Mouse (Mus musculus): ENCODE data around the gene Col11a2.

- TF ChIP-seq POLR2A (IDR thresholded peaks at IDR 0.05; ENCODE audit: borderline replicate concordance, control insufficient read depth, low read depth, low read length): no peak
- no peak for TF ChIP-seq CTCF (IDR thresholded peaks at IDR 0.05; ENCODE audit: control insufficient read depth, insufficient read depth, low read length)
Observed at GRCm38 (mm10) chr17:34024861-34025755, 14.1 kb upstream of the Col11a2 start.

Data from bone marrow, adult 2 months (tissue).